Mouse (Mus musculus) liver, postnatal 0 days (tissue): ENCODE results near the gene Rnf166.

Experiments
- CTCF ChIP-seq: sonication (generic); IDR thresholded peaks from 2 replicates; pipeline ENCODE4 v1.5.1; 2016; ENCODE audit warnings: antibody characterized with exemption, low read depth
- EP300 ChIP-seq: IDR thresholded peaks from 2 replicates; pipeline ENCODE4 v1.6.1; 2016; ENCODE audit warnings: antibody characterized with exemption, low read depth, mild to moderate bottlenecking

DNA sequence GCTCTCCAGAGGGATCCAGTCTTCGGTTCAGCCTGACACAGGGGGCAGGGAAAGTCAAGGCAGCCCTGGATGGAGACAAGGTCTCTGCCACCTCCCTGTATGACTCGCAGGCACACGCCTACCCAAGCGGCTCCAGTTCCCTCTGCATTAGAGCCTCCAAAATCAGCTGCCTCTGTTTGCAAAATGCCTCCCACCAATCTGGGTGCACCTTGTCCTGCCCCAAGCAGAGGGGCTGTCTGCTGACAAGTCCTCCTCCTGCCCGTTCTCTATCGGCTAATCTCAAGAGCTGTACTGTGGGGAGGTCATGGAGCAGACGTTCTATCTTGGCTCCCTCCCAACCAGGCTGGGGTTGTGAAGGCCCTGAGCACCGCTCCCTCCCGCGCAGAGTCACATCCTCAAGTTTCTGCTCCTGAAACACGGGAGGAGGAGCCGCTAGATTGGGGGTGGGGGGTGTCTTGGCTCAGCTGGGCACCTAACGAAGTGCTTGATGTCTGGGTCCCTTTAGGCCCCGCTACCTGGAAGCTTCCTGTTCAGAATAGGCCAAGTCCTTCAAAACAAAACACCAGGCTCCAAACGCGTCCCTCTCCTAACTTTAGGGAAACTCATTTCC, 808 bp downstream of the Rnf166 start:
- no peak for TF ChIP-seq CTCF
- no peak for TF ChIP-seq EP300
